Mouse (Mus musculus): ENCODE results near the gene Otud7b. TPM values are rescaled to one million over a fixed set of nuclear protein-coding genes. Genes with fewer than 3 reads are reported as not detected.

Otud7b gene
- total RNA-seq, 1 experiment, result 23.2 TPM

GRCm38 (mm10) chr3:96058231-96058896, 46.0 kb upstream of the Otud7b start, which contains the start of gene Vps45:
TSS of gene Vps45 (minus strand) at chr3:96058466.
- no peak for DNase-seq (ENCODE audit: low read depth, low spot score)
- Histone ChIP-seq H3K27ac (ENCODE audit: insufficient read depth, low read depth, low read length, poor library complexity, severe bottlenecking) (no peak within 1 kb of the TSS; the same call in 1 of the 2 replicates), H3K4me1 (ENCODE audit: control insufficient read depth in 2 of 2, insufficient read depth in 2 of 2, low read length in 2 of 2, poor library complexity in 1 of 2) (no peaks in the 10 kb centered on the region), H3K4me3 (ENCODE audit: insufficient read depth in 1 of 2, low read depth in 1 of 2, low read length in 2 of 2, poor library complexity in 1 of 2, severe bottlenecking in 1 of 2) (peak within 1 kb of the TSS; percentile 69 to 74), H3K9ac (ENCODE audit: insufficient read depth, low read depth, low read length, poor library complexity, severe bottlenecking) (peak within 1 kb of the TSS; percentile 66), H3K9me3 (ENCODE audit: control insufficient read depth, insufficient read depth, low read depth, low read length) (no peaks in the 10 kb centered on the region), H3K36me3 (ENCODE audit: control insufficient read depth, insufficient read depth, low read length, poor library complexity, severe bottlenecking) (no peaks in the 10 kb centered on the region)
- in situ Hi-C loops (cut with MboI; ENCODE audit: low sequenced_read_pairs in 2 of 2, unreplicated experiment in 2 of 2), result loop anchor here in 1 of 2 experiments (5.0 to 10.0 kb wide), 2 partner anchors 86 to 184 kb away; partner anchors contain the start of gene Mrps21
- no peak for TF ChIP-seq HCFC1 (IDR thresholded peaks at IDR 0.05; ENCODE audit: borderline replicate concordance, insufficient read depth, low read length)
- no peak for TF ChIP-seq ZNF384 (IDR thresholded peaks at IDR 0.05; ENCODE audit: low read depth, low read length)
- TF ChIP-seq CHD2 (IDR thresholded peaks at IDR 0.05; ENCODE audit: low read depth, low read length), result no peak
- no peak for TF ChIP-seq ZC3H11A (IDR thresholded peaks at IDR 0.05; ENCODE audit: borderline replicate concordance, low read depth, low read length)
- TF ChIP-seq MAFK (IDR thresholded peaks at IDR 0.05; ENCODE audit: insufficient read depth, low read depth, low read length), result no peak

DNA sequence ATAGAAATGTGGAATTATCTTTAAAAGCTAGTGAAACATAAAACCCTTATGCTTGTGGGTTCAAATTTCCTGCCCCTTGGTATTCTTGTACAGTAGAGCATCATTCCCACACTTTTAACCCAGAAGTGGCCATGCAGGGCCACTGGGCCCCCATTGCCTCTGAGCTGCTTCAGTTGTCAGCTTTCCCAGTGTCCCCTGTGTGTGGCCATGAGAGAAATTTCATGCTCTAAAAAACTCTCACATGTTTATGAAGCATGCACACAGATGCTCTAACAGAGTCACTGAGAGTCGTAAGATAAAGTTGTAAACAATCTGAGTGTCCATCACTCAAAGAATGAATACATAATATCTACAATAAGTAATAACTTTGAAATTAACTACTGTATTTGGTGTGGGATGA, 44.2 kb upstream of the Otud7b start:
- Histone ChIP-seq H3K9ac (ENCODE audit: insufficient read depth, low read depth, low read length, poor library complexity, severe bottlenecking) (no peak overlapping the region), H3K4me1 (ENCODE audit: control insufficient read depth in 2 of 2, insufficient read depth in 2 of 2, low read length in 2 of 2, poor library complexity in 1 of 2) (no peaks in the 10 kb centered on the region), H3K36me3 (ENCODE audit: control insufficient read depth, insufficient read depth, low read length, poor library complexity, severe bottlenecking) (no peaks in the 10 kb centered on the region), H3K27ac (ENCODE audit: insufficient read depth, low read depth, low read length, poor library complexity, severe bottlenecking) (no peak overlapping the region), H3K9me3 (ENCODE audit: control insufficient read depth, insufficient read depth, low read depth, low read length) (no peaks in the 10 kb centered on the region), H3K4me3 (ENCODE audit: insufficient read depth in 1 of 2, low read depth in 1 of 2, low read length in 2 of 2, poor library complexity in 1 of 2, severe bottlenecking in 1 of 2) (no peak overlapping the region)
- TF ChIP-seq ZNF384 (IDR thresholded peaks at IDR 0.05; ENCODE audit: low read depth, low read length), result no peak
- TF ChIP-seq MAFK (IDR thresholded peaks at IDR 0.05; ENCODE audit: insufficient read depth, low read depth, low read length), result no peak
- no peak for TF ChIP-seq HCFC1 (IDR thresholded peaks at IDR 0.05; ENCODE audit: borderline replicate concordance, insufficient read depth, low read length)
- TF ChIP-seq ZC3H11A (IDR thresholded peaks at IDR 0.05; ENCODE audit: borderline replicate concordance, low read depth, low read length), result no peak
- no peak for TF ChIP-seq CHD2 (IDR thresholded peaks at IDR 0.05; ENCODE audit: low read depth, low read length)
- no peak for DNase-seq (ENCODE audit: low read depth, low spot score)
- in situ Hi-C loops (cut with MboI; ENCODE audit: low sequenced_read_pairs in 2 of 2, unreplicated experiment in 2 of 2), result no loop called here

DNA sequence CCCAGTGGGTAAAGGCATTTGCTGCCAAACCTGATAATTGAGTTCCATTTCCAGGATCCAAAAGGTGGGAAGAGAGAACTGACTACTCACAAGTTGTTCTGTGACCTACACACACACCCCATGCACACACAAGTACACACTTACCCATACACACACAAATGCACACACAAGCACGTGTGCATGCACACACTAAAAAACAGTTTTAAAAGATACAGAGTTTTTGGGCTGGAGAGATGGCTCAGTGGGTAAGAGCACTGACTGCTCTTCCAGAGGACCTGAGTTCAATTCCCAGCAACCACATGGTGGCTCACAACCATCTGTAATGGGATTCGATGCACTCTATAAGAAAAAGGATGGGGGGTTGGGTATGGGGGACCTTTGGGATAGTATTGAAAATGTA, 41.0 kb upstream of the Otud7b start:
- Histone ChIP-seq H3K4me1 (ENCODE audit: control insufficient read depth in 2 of 2, insufficient read depth in 2 of 2, low read length in 2 of 2, poor library complexity in 1 of 2) (no peaks in the 10 kb centered on the region; a peak in 1 of 4 replicates), H3K9me3 (ENCODE audit: control insufficient read depth, insufficient read depth, low read depth, low read length) (no peaks in the 10 kb centered on the region), H3K9ac (ENCODE audit: insufficient read depth, low read depth, low read length, poor library complexity, severe bottlenecking) (no peak overlapping the region), H3K36me3 (ENCODE audit: control insufficient read depth, insufficient read depth, low read length, poor library complexity, severe bottlenecking) (no peaks in the 10 kb centered on the region), H3K4me3 (ENCODE audit: insufficient read depth in 1 of 2, low read depth in 1 of 2, low read length in 2 of 2, poor library complexity in 1 of 2, severe bottlenecking in 1 of 2) (no peak overlapping the region), H3K27ac (ENCODE audit: insufficient read depth, low read depth, low read length, poor library complexity, severe bottlenecking) (no peak overlapping the region)
- no peak for TF ChIP-seq HCFC1 (IDR thresholded peaks at IDR 0.05; ENCODE audit: borderline replicate concordance, insufficient read depth, low read length)
- TF ChIP-seq MAFK (IDR thresholded peaks at IDR 0.05; ENCODE audit: insufficient read depth, low read depth, low read length), result no peak
- no peak for TF ChIP-seq ZNF384 (IDR thresholded peaks at IDR 0.05; ENCODE audit: low read depth, low read length)
- TF ChIP-seq ZC3H11A (IDR thresholded peaks at IDR 0.05; ENCODE audit: borderline replicate concordance, low read depth, low read length), result no peak
- in situ Hi-C loops (cut with MboI; ENCODE audit: low sequenced_read_pairs in 2 of 2, unreplicated experiment in 2 of 2), result no loop called here
- no peak for DNase-seq (ENCODE audit: low read depth, low spot score)

DNA sequence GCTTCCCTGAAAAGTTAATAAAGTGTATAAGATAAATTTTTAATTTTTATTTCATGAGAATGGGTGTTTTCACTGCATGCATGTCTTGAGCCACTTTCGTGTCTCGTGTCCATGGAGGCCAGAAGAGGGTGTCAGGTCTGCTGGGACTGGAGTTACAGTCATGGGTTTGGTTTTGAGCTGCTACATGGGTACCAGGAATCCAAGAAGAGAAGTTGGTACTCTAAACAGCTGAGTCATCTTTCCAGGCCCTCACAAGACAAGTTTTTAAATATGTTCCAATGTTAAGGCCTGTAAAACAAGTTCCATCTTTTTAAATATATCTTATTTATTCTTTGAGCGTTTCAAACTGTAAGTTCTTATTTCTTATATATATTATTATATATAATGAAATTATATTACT, 40.1 kb upstream of the Otud7b start:
- peak; percentile 19; the same call in 1 of the 2 replicates for TF ChIP-seq MAFK (IDR thresholded peaks at IDR 0.05; ENCODE audit: insufficient read depth, low read depth, low read length)
- no peak for TF ChIP-seq ZNF384 (IDR thresholded peaks at IDR 0.05; ENCODE audit: low read depth, low read length)

More for the DNA sequence above, 40.1 kb upstream of the Otud7b start:
- Histone ChIP-seq H3K9ac (ENCODE audit: insufficient read depth, low read depth, low read length, poor library complexity, severe bottlenecking) (no peak overlapping the region), H3K36me3 (ENCODE audit: control insufficient read depth, insufficient read depth, low read length, poor library complexity, severe bottlenecking) (no peaks in the 10 kb centered on the region), H3K9me3 (ENCODE audit: control insufficient read depth, insufficient read depth, low read depth, low read length) (no peaks in the 10 kb centered on the region), H3K4me3 (ENCODE audit: insufficient read depth in 1 of 2, low read depth in 1 of 2, low read length in 2 of 2, poor library complexity in 1 of 2, severe bottlenecking in 1 of 2) (no peak overlapping the region), H3K27ac (ENCODE audit: insufficient read depth, low read depth, low read length, poor library complexity, severe bottlenecking) (no peak overlapping the region), H3K4me1 (ENCODE audit: control insufficient read depth in 2 of 2, insufficient read depth in 2 of 2, low read length in 2 of 2, poor library complexity in 1 of 2) (no peaks in the 10 kb centered on the region; a peak in 1 of 4 replicates)
- no peak for DNase-seq (ENCODE audit: low read depth, low spot score)
- in situ Hi-C loops (cut with MboI; ENCODE audit: low sequenced_read_pairs in 2 of 2, unreplicated experiment in 2 of 2), result no loop called here
